Mouse (Mus musculus): ENCODE measurements around the gene Pdcd2l.

DNA sequence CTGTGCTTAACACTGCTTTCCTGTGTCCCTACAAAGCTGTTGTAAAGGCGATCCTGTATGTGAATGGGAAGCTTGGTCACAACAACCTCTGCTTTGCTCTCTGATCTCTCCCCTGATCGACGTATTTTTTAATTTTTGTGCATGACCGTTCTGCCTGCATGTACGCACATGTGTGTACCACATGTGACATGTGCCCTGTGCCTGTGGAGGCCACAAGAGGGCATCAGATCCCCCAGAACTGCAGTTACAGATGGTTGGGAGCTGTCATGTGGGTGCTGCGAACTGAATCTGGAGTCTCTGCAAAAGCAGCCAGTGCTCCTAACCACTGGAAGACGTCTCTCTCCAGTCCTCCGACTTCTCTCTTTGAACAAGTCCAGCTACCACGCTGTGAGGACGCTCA lies 25.9 kb upstream of the Pdcd2l start:
- 0 out of 2 replicates have a peak, but pooled peaks have one; percentile 12 for TF ChIP-seq CTCF (IDR thresholded peaks at IDR 0.05)
- TF ChIP-seq EP300 (IDR thresholded peaks at IDR 0.05) = no peak
